Mouse (Mus musculus): ENCODE data around the gene Atg9a. TPM values are rescaled to one million over a fixed set of nuclear protein-coding genes. Genes with fewer than 3 reads are reported as not detected.

Gene Atg9a
- polyA plus RNA-seq, 1 experiment from 2014 or later: 43.1 TPM

Small RNA genes within 50 kb of the gene (microRNA-seq; reads per million reads assigned to microRNA genes)
- not detected for gene Gm27943

Other genes starting within 250 kb of the Atg9a start
- 0.13 and 0.26 TPM in 2 replicates for gene Ihh, start 240.5 kb downstream of the Atg9a start, polyA plus RNA-seq (2015; fragmentation: Nextera tagmentation; extraction: Ambion mirVana)
- gene Nhej1, start 67.0 kb downstream of the Atg9a start, polyA plus RNA-seq (2015; fragmentation: Nextera tagmentation; extraction: Ambion mirVana): 8.6 and 8.7 TPM in 2 replicates
- gene Slc23a3, start 58.3 kb downstream of the Atg9a start, polyA plus RNA-seq (2015; fragmentation: Nextera tagmentation; extraction: Ambion mirVana): not detected in 2 replicates
- 66.7 and 68.5 TPM in 2 replicates for gene Cnppd1, start 49.5 kb downstream of the Atg9a start, polyA plus RNA-seq (2015; fragmentation: Nextera tagmentation; extraction: Ambion mirVana)
- gene Retreg2, start 49.4 kb downstream of the Atg9a start, polyA plus RNA-seq (2015; fragmentation: Nextera tagmentation; extraction: Ambion mirVana): 99.4 and 109 TPM in 2 replicates
- gene Zfand2b, start 23.6 kb downstream of the Atg9a start, polyA plus RNA-seq (2015; fragmentation: Nextera tagmentation; extraction: Ambion mirVana): 37.8 and 39.2 TPM in 2 replicates
- 37.8 and 38.3 TPM in 2 replicates for gene Abcb6, start 11.8 kb downstream of the Atg9a start, polyA plus RNA-seq (2015; fragmentation: Nextera tagmentation; extraction: Ambion mirVana)
- gene Ankzf1, start within 50 bp of the Atg9a start, polyA plus RNA-seq (2015; fragmentation: Nextera tagmentation; extraction: Ambion mirVana): 23.9 and 27.5 TPM in 2 replicates
- 24.3 and 24.9 TPM in 2 replicates for gene Glb1l, start 18.6 kb upstream of the Atg9a start, polyA plus RNA-seq (2015; fragmentation: Nextera tagmentation; extraction: Ambion mirVana)
- gene Stk16, start 18.6 kb upstream of the Atg9a start, polyA plus RNA-seq (2015; fragmentation: Nextera tagmentation; extraction: Ambion mirVana): 137 and 152 TPM in 2 replicates
- gene Tuba4a, start 27.7 kb upstream of the Atg9a start, polyA plus RNA-seq (2015; fragmentation: Nextera tagmentation; extraction: Ambion mirVana): 3.9 and 5.3 TPM in 2 replicates
- not detected in 2 replicates for gene A630095N17Rik, start 39.9 kb upstream of the Atg9a start, polyA plus RNA-seq (2015; fragmentation: Nextera tagmentation; extraction: Ambion mirVana)
- 47.6 and 56.7 TPM in 2 replicates for gene Dnajb2, start 44.2 kb upstream of the Atg9a start, polyA plus RNA-seq (2015; fragmentation: Nextera tagmentation; extraction: Ambion mirVana)
- 11.1 and 14.0 TPM in 2 replicates for gene Ptprn, start 72.3 kb upstream of the Atg9a start, polyA plus RNA-seq (2015; fragmentation: Nextera tagmentation; extraction: Ambion mirVana)
- 97.4 and 99.9 TPM in 2 replicates for gene Resp18, start 86.2 kb upstream of the Atg9a start, polyA plus RNA-seq (2015; fragmentation: Nextera tagmentation; extraction: Ambion mirVana)
- 155 and 161 TPM in 2 replicates for gene Dnpep, start 125.8 kb upstream of the Atg9a start, polyA plus RNA-seq (2015; fragmentation: Nextera tagmentation; extraction: Ambion mirVana)
- gene Des, start 168.1 kb upstream of the Atg9a start, polyA plus RNA-seq (2015; fragmentation: Nextera tagmentation; extraction: Ambion mirVana): 0.84 and 1.1 TPM in 2 replicates
- 11.2 and 12.8 TPM in 2 replicates for gene Speg, start 183.1 kb upstream of the Atg9a start, polyA plus RNA-seq (2015; fragmentation: Nextera tagmentation; extraction: Ambion mirVana)
- 78.4 and 88.8 TPM in 2 replicates for gene Gmppa, start 243.7 kb upstream of the Atg9a start, polyA plus RNA-seq (2015; fragmentation: Nextera tagmentation; extraction: Ambion mirVana)

Data from midbrain, embryonic 13.5 days (tissue).